Mouse (Mus musculus) midbrain, embryonic 14.5 days (tissue): Measurements from ENCODE around the gene Stxbp6. TPM values are rescaled to one million over a fixed set of nuclear protein-coding genes. Genes with fewer than 3 reads are reported as not detected.

Source experiments
- ATAC-seq: fragments of 200-750 bp; cut with Nextera tagmentation; 2 replicates; pipeline ENCODE4 v1.8.0; 2017; ENCODE audit warnings: moderate number of reproducible peaks, moderate library complexity; ENCODE audit not compliant: low FRiP score, low TSS enrichment
- DNase-seq: peaks from one replicate; pipeline ENCODE4 v3.0.0-alpha.2; 2015
- H3K27ac ChIP-seq: fragments of 300-500 bp; sonication (generic); replicated peaks from 2 replicates; pipeline ENCODE4 v1.5.1; 2014; ENCODE audit warnings: mild to moderate bottlenecking, low read depth, low read length, moderate library complexity
- H3K27me3 ChIP-seq: fragments of 300-500 bp; sonication (generic); 2 replicates; pipeline ENCODE4 v1.6.1; 2014; ENCODE audit warnings: low read length, control low read depth, mixed read lengths; ENCODE audit not compliant: control insufficient read depth, insufficient read depth
- H3K36me3 ChIP-seq: fragments of 300-500 bp; sonication (generic); 2 replicates; pipeline ENCODE4 v1.6.1; 2014; ENCODE audit warnings: low read length, control low read depth; ENCODE audit not compliant: control insufficient read depth, insufficient read depth
- H3K4me1 ChIP-seq: fragments of 300-500 bp; sonication (generic); 2 replicates; pipeline ENCODE4 v1.6.1; 2014; ENCODE audit warnings: mild to moderate bottlenecking, antibody characterized with exemption, low read length, control low read depth; ENCODE audit not compliant: control insufficient read depth, insufficient read depth
- H3K4me2 ChIP-seq: fragments of 300-500 bp; sonication (generic); 2 replicates; pipeline ENCODE4 v1.6.1; 2014; ENCODE audit warnings: mild to moderate bottlenecking, low read length, moderate library complexity
- H3K4me3 ChIP-seq: fragments of 300-500 bp; sonication (generic); replicated peaks from 2 replicates; pipeline ENCODE4 v1.5.1; 2014; ENCODE audit warnings: low read depth, low read length
- H3K9ac ChIP-seq: fragments of 300-500 bp; sonication (generic); replicated peaks from 2 replicates; pipeline ENCODE4 v1.6.1; 2014; ENCODE audit warnings: mild to moderate bottlenecking, low read length, moderate library complexity
- H3K9me3 ChIP-seq: fragments of 300-500 bp; sonication (generic); 2 replicates; pipeline ENCODE4 v1.6.1; 2016; ENCODE audit warnings: low read length, control low read depth, mixed read lengths; ENCODE audit not compliant: control insufficient read depth
- WGBS: fragments of 180-500 bp; shearing (Covaris S2); extraction: QIAGEN DNeasy Blood & Tissue Kit; methylation state at CpG from one replicate; pipeline ENCODE4 v1.1.7; 2014; 5-methylcytosine and 5-hydroxymethylcytosine counted together
- polyA plus RNA-seq: library from polyadenylated mRNA; unstranded; fragments of >200 nt; fragmentation: Nextera tagmentation; extraction: Ambion mirVana; gene quantifications from 2 replicates; pipeline ENCODE4 v1.2.1, GENCODE M21; 2014

Gene Stxbp6
- polyA plus RNA-seq, 1 experiment from 2014 or later, result 15.6 TPM

- Histone ChIP-seq H3K4me2 (peak overlapping the region; percentile 6; the same call in 1 of the 2 replicates), H3K9ac (no peak overlapping the region; the same call in 1 of the 2 replicates), H3K27ac (peak overlapping the region; percentile 52; the same call in 1 of the 2 replicates), H3K36me3 (no peaks in the 10 kb centered on the region), H3K9me3 (no peaks in the 10 kb centered on the region), H3K4me1 (peaks cover 11% of the 10 kb centered on the region; the same call in 1 of the 2 replicates), H3K27me3 (no peaks in the 10 kb centered on the region), H3K4me3 (no peak overlapping the region)
- DNase-seq (peak; percentile 45), ATAC-seq (peak; percentile 81; the same call in 1 of the 2 replicates)
- 33% methylated on average over 7 of the region's 7 CpGs for WGBS
Measured at GRCm38 (mm10) chr12:44839594-44840373, 234.7 kb downstream of the Stxbp6 start.

GRCm38 (mm10) chr12:44835879-44836467, 238.5 kb downstream of the Stxbp6 start:
- Histone ChIP-seq H3K9ac (no peak overlapping the region), H3K4me3 (no peak overlapping the region), H3K9me3 (no peaks in the 10 kb centered on the region), H3K4me2 (no peak overlapping the region), H3K27me3 (no peaks in the 10 kb centered on the region), H3K4me1 (peaks cover 11% of the 10 kb centered on the region; the same call in 1 of the 2 replicates), H3K36me3 (no peaks in the 10 kb centered on the region), H3K27ac (no peak overlapping the region)
- no peak for ATAC-seq
- 90% methylated on average over 1 of the region's 1 CpGs for WGBS
- DNase-seq, result no peak

- H3K27me3 ChIP-seq, result no peaks in the 10 kb centered on the region
- no peak overlapping the region for H3K9ac ChIP-seq
- H3K36me3 ChIP-seq, result no peaks in the 10 kb centered on the region
- 88% methylated on average over 2 of the region's 2 CpGs for WGBS
- no peaks in the 10 kb centered on the region for H3K4me1 ChIP-seq
- H3K9me3 ChIP-seq, result no peaks in the 10 kb centered on the region
- H3K4me2 ChIP-seq, result no peak overlapping the region
- no peak for ATAC-seq
- no peak overlapping the region for H3K27ac ChIP-seq
- DNase-seq, result no peak
- no peak overlapping the region for H3K4me3 ChIP-seq
Measured at GRCm38 (mm10) chr12:44811895-44812294, 262.6 kb downstream of the Stxbp6 start.

- Histone ChIP-seq H3K27me3 (no peaks in the 10 kb centered on the region), H3K4me2 (no peak overlapping the region), H3K36me3 (no peaks in the 10 kb centered on the region), H3K4me3 (no peak overlapping the region), H3K9ac (no peak overlapping the region), H3K27ac (no peak overlapping the region), H3K9me3 (no peaks in the 10 kb centered on the region), H3K4me1 (no peaks in the 10 kb centered on the region)
- DNase-seq (no peak), ATAC-seq (no peak)
Measured at GRCm38 (mm10) chr12:44804213-44804612, 270.3 kb downstream of the Stxbp6 start.
